ENCODE assay signal across 16 mouse cellular contexts in genomic region chr11:68273855-68274254, GRCm38 (mm10).
DNase-seq lines count a peak whose midpoint lies in the region; ATAC-seq lines count a peak whose summit lies in the region.
"Had no signal": no experiment of that assay in that cellular context is flagged by ENCODE, and none has a peak within 500 bp of the region (broad histone marks: within the 10 kb centered on the region; RNA-seq: fewer than 3 reads in every experiment).

No protein-coding gene starts in this region.

- H3K27me3 ChIP-seq in hindbrain, embryonic 11.5 days (ENCODE audit: control insufficient read depth, insufficient read depth, low read length), result peaks cover 2% of the 10 kb centered on the region; the same call in 1 of the 2 replicates
- peaks cover 74% of the 10 kb centered on the region for H3K27me3 ChIP-seq in midbrain, embryonic 12.5 days
- no peaks in the 10 kb centered on the region for H3K27me3 ChIP-seq in neural tube, embryonic 14.5 days (ENCODE audit: control insufficient read depth, insufficient read depth, low read length)

- 0 out of 2 replicates have a peak overlapping the region, but pooled peaks have one; percentile 29 for H3K9ac ChIP-seq in hindbrain, embryonic 11.5 days (ENCODE audit: low read depth, low read length)
- no peak overlapping the region for H3K9ac ChIP-seq in midbrain, embryonic 12.5 days (replicated peaks)
- H3K9ac ChIP-seq in neural tube, embryonic 14.5 days (replicated peaks; ENCODE audit: low read depth, low read length), result no peak overlapping the region
- H3K9ac ChIP-seq: embryonic facial prominence, embryonic 12.5 days; heart, embryonic 12.5 days; liver, embryonic 13.5 days had no signal

- no peaks in the 10 kb centered on the region for H3K36me3 ChIP-seq in hindbrain, embryonic 11.5 days (ENCODE audit: control insufficient read depth, insufficient read depth, low read length)
- H3K36me3 ChIP-seq in midbrain, embryonic 12.5 days, result no peaks in the 10 kb centered on the region
- no peaks in the 10 kb centered on the region for H3K36me3 ChIP-seq in neural tube, embryonic 14.5 days (ENCODE audit: control insufficient read depth, insufficient read depth, low read length)
- H3K36me3 ChIP-seq: embryonic facial prominence, embryonic 12.5 days; heart, embryonic 12.5 days; liver, embryonic 13.5 days had no signal

- peak overlapping the region; percentile 72 for H3K27ac ChIP-seq in hindbrain, embryonic 11.5 days (ENCODE audit: low read depth, low read length)
- peak overlapping the region; percentile 84 for H3K27ac ChIP-seq in midbrain, embryonic 12.5 days (replicated peaks)
- H3K27ac ChIP-seq in neural tube, embryonic 14.5 days (ENCODE audit: low read depth, low read length), result peak overlapping the region; percentile 55
- H3K27ac ChIP-seq: embryonic facial prominence, embryonic 12.5 days; liver, embryonic 13.5 days had no signal

- H3K9me3 ChIP-seq in hindbrain, embryonic 11.5 days (ENCODE audit: control insufficient read depth, low read length), result no peaks in the 10 kb centered on the region
- H3K9me3 ChIP-seq in midbrain, embryonic 12.5 days, result no peaks in the 10 kb centered on the region
- H3K9me3 ChIP-seq in neural tube, embryonic 14.5 days (ENCODE audit: control insufficient read depth, low read length), result no peaks in the 10 kb centered on the region
- H3K9me3 ChIP-seq: embryonic facial prominence, embryonic 12.5 days; heart, embryonic 12.5 days; liver, embryonic 13.5 days had no signal

- peak overlapping the region; percentile 18 for H3K4me2 ChIP-seq in hindbrain, embryonic 11.5 days (replicated peaks; ENCODE audit: low read depth, low read length)
- H3K4me2 ChIP-seq in midbrain, embryonic 12.5 days (replicated peaks), result peak overlapping the region; percentile 32
- no peak overlapping the region for H3K4me2 ChIP-seq in neural tube, embryonic 14.5 days (ENCODE audit: low read depth, low read length)
- H3K4me2 ChIP-seq: embryonic facial prominence, embryonic 12.5 days; heart, embryonic 12.5 days; liver, embryonic 13.5 days had no signal

- H3K4me1 ChIP-seq in hindbrain, embryonic 11.5 days (replicated peaks; ENCODE audit: control insufficient read depth, insufficient read depth, low read length), result peaks cover 12% of the 10 kb centered on the region
- H3K4me1 ChIP-seq in midbrain, embryonic 12.5 days, result peaks cover 46% of the 10 kb centered on the region
- peaks cover 11% of the 10 kb centered on the region; the same call in 1 of the 2 replicates for H3K4me1 ChIP-seq in neural tube, embryonic 14.5 days (ENCODE audit: control insufficient read depth, insufficient read depth, low read length)
- H3K4me1 ChIP-seq: liver, embryonic 13.5 days had no signal

- peak; percentile 81 for ATAC-seq in hindbrain, embryonic 11.5 days (ENCODE audit: low FRiP score)
- peak; percentile 59 for ATAC-seq in midbrain, embryonic 12.5 days (ENCODE audit: low FRiP score, low read depth)
- no peak for ATAC-seq in neural tube, embryonic 14.5 days (ENCODE audit: low read depth)
- ATAC-seq: activated CD4-positive, CD25-positive, alpha-beta regulatory T cell, adult 4 months had no signal

- DNase-seq in embryo, embryonic 9.5 days (ENCODE audit: extremely low spot score), result peak; percentile 44
- DNase-seq in hindbrain, embryonic 11.5 days (ENCODE audit: low spot score), result peak; percentile 73
- no peak for DNase-seq in spleen, postnatal 10 days (ENCODE audit: low spot score in 2 of 2)
- DNase-seq in cerebellum, adult 8-10 months, result no peak
- DNase-seq in left cerebral cortex, adult 18-20 months (ENCODE audit: low spot score in 2 of 2), result no peak
- no peak for DNase-seq in adrenal gland, adult 8-10 months
- DNase-seq: cerebellum, adult 11 months; kidney, adult 8-10 months; liver, embryonic 13.5 days; lung, postnatal 10 days; thymus, postnatal 4 days had no signal

- no peak overlapping the region for H3K4me3 ChIP-seq in hindbrain, embryonic 11.5 days (ENCODE audit: low read depth, low read length)
- H3K4me3 ChIP-seq in midbrain, embryonic 12.5 days, result no peak overlapping the region
- no peak overlapping the region for H3K4me3 ChIP-seq in neural tube, embryonic 14.5 days (ENCODE audit: low read depth, low read length)
- H3K4me3 ChIP-seq: embryonic facial prominence, embryonic 12.5 days; heart, embryonic 12.5 days; liver, embryonic 13.5 days had no signal

- 40% methylated on average over 12 of the region's 12 CpGs for WGBS in hindbrain, embryonic 11.5 days
- 16% methylated on average over 12 of the region's 12 CpGs for WGBS in midbrain, embryonic 12.5 days
- WGBS in neural tube, embryonic 14.5 days, result 20% methylated on average over 12 of the region's 12 CpGs

Comparison
In these comparisons a context has a peak if more than half of its experiments do, and no peak if none do; other contexts are left out.
1. DNase-seq: peak in embryo, embryonic 9.5 days (single experiment) and hindbrain, embryonic 11.5 days (single experiment); none in spleen, postnatal 10 days (0 of 2), cerebellum, adult 8-10 months (single experiment), left cerebral cortex, adult 18-20 months (0 of 2) and adrenal gland, adult 8-10 months (single experiment).
2. Peak in every context shown above with its lines, with median percentiles within 50 percentile points of each other: H3K27ac ChIP-seq.